Mouse (Mus musculus): ENCODE data around the gene Ndrg3.

- TF ChIP-seq GATA1 (IDR thresholded peaks at IDR 0.05; ENCODE audit: borderline replicate concordance, low read length) (no peak), FLI1 (IDR thresholded peaks at IDR 0.05; ENCODE audit: low read length) (no peak)
These were observed 88.5 kb downstream of the Ndrg3 start for GRCm38 (mm10) chr2:156903367-156903766.
